Mouse (Mus musculus): ENCODE measurements around the gene Ffar2. TPM values are rescaled to one million over a fixed set of nuclear protein-coding genes. Genes with fewer than 3 reads are reported as not detected.

The Ffar2 gene
- polyA plus RNA-seq, 1 experiment from 2014 or later = 0.35 TPM

DNA sequence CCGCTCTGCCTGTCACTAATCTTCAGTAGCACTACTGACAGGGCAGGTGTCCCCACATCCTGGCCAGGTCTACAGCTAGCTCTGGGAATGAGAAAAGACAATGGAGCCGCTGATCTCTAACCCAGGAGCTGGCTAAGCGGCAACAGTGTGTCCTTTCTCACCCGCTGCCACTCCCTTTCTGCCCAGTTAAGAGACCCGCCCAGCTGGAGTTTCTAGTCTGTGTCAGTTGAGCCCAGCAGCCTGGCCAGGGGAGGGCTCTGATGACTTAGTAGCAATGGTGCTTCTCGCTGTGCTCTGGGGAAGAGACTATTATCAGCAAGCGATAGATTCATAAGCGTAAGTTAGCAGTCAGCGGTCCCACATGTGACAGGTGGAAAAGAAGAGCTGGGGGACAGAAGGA, 54.3 kb downstream of the Ffar2 start:
- DNase-seq (no peak), ATAC-seq (ENCODE audit: low read depth) (no peak)
- no peaks in the 10 kb centered on the region for H3K36me3 ChIP-seq
- peaks cover 20% of the 10 kb centered on the region for H3K27me3 ChIP-seq
- no peak overlapping the region for H3K4me2 ChIP-seq
- H3K4me1 ChIP-seq (replicated peaks) = no peaks in the 10 kb centered on the region
- H3K4me3 ChIP-seq (replicated peaks) = no peak overlapping the region
- H3K27ac ChIP-seq = no peak overlapping the region
- WGBS (ENCODE audit: insufficient replicate concordance) = 28% methylated on average over 9 of the region's 9 CpGs
- H3K9me3 ChIP-seq (replicated peaks) = no peaks in the 10 kb centered on the region
- no peak overlapping the region for H3K9ac ChIP-seq

Other genes starting within 250 kb of the Ffar2 start
- gene Kmt2b, start 235.0 kb downstream of the Ffar2 start, polyA plus RNA-seq (2015; fragmentation: Nextera tagmentation; extraction: Ambion mirVana) = 2.8 and 3.8 TPM in 2 replicates
- 0.09 and 0.20 TPM in 2 replicates for gene Zbtb32, start 224.9 kb downstream of the Ffar2 start, polyA plus RNA-seq (2015; fragmentation: Nextera tagmentation; extraction: Ambion mirVana)
- 0.09 and 0.50 TPM in 2 replicates for gene Upk1a, start 210.9 kb downstream of the Ffar2 start, polyA plus RNA-seq (2015; fragmentation: Nextera tagmentation; extraction: Ambion mirVana)
- gene Cox6b1, start 197.6 kb downstream of the Ffar2 start, polyA plus RNA-seq (2015; fragmentation: Nextera tagmentation; extraction: Ambion mirVana) = 690 and 705 TPM in 2 replicates
- gene Etv2, start 187.9 kb downstream of the Ffar2 start, polyA plus RNA-seq (2015; fragmentation: Nextera tagmentation; extraction: Ambion mirVana) = 0.09 TPM in 1 of 2 replicates, not detected in the other
- 58.0 and 59.4 TPM in 2 replicates for gene Rbm42, start 173.5 kb downstream of the Ffar2 start, polyA plus RNA-seq (2015; fragmentation: Nextera tagmentation; extraction: Ambion mirVana)
- gene Haus5, start 158.8 kb downstream of the Ffar2 start, polyA plus RNA-seq (2015; fragmentation: Nextera tagmentation; extraction: Ambion mirVana) = 38.2 and 38.7 TPM in 2 replicates
- gene Pmis2, start 152.2 kb downstream of the Ffar2 start, polyA plus RNA-seq (2015; fragmentation: Nextera tagmentation; extraction: Ambion mirVana) = not detected in 2 replicates
- 0.34 and 0.37 TPM in 2 replicates for gene 2200002J24Rik, start 124.8 kb downstream of the Ffar2 start, polyA plus RNA-seq (2015; fragmentation: Nextera tagmentation; extraction: Ambion mirVana)
- gene Atp4a, start 111.6 kb downstream of the Ffar2 start, polyA plus RNA-seq (2015; fragmentation: Nextera tagmentation; extraction: Ambion mirVana) = 1.1 and 1.7 TPM in 2 replicates
- 108 and 121 TPM in 2 replicates for gene Tmem147, start 94.2 kb downstream of the Ffar2 start, polyA plus RNA-seq (2015; fragmentation: Nextera tagmentation; extraction: Ambion mirVana)
- gene Gapdhs, start 80.1 kb downstream of the Ffar2 start, polyA plus RNA-seq (2015; fragmentation: Nextera tagmentation; extraction: Ambion mirVana) = not detected in 2 replicates
- gene Sbsn, start 72.3 kb downstream of the Ffar2 start, polyA plus RNA-seq (2015; fragmentation: Nextera tagmentation; extraction: Ambion mirVana) = 0.08 and 0.22 TPM in 2 replicates
- gene Dmkn, start 60.0 kb downstream of the Ffar2 start, polyA plus RNA-seq (2015; fragmentation: Nextera tagmentation; extraction: Ambion mirVana) = 0.17 TPM in 1 of 2 replicates, not detected in the other
- 0.27 TPM in 1 of 2 replicates, not detected in the other for gene Krtdap, start 35.9 kb downstream of the Ffar2 start, polyA plus RNA-seq (2015; fragmentation: Nextera tagmentation; extraction: Ambion mirVana)
- not detected in 2 replicates for gene Ffar3, start 32.4 kb upstream of the Ffar2 start, polyA plus RNA-seq (2015; fragmentation: Nextera tagmentation; extraction: Ambion mirVana)
- not detected in 2 replicates for gene Ffar1, start 37.8 kb upstream of the Ffar2 start, polyA plus RNA-seq (2015; fragmentation: Nextera tagmentation; extraction: Ambion mirVana)
- 0.07 and 0.16 TPM in 2 replicates for gene Cd22, start 56.6 kb upstream of the Ffar2 start, polyA plus RNA-seq (2015; fragmentation: Nextera tagmentation; extraction: Ambion mirVana)
- 0.16 and 0.20 TPM in 2 replicates for gene Mag, start 91.1 kb upstream of the Ffar2 start, polyA plus RNA-seq (2015; fragmentation: Nextera tagmentation; extraction: Ambion mirVana)
- not detected in 2 replicates for gene Hamp2, start 100.9 kb upstream of the Ffar2 start, polyA plus RNA-seq (2015; fragmentation: Nextera tagmentation; extraction: Ambion mirVana)
- gene Hamp, start 120.3 kb upstream of the Ffar2 start, polyA plus RNA-seq (2015; fragmentation: Nextera tagmentation; extraction: Ambion mirVana) = 2.0 and 3.7 TPM in 2 replicates
- 9.7 and 10.4 TPM in 2 replicates for gene Usf2, start 133.0 kb upstream of the Ffar2 start, polyA plus RNA-seq (2015; fragmentation: Nextera tagmentation; extraction: Ambion mirVana)
- gene Lsr, start 149.7 kb upstream of the Ffar2 start, polyA plus RNA-seq (2015; fragmentation: Nextera tagmentation; extraction: Ambion mirVana) = 20.9 and 22.3 TPM in 2 replicates
- gene Fam187b, start 150.0 kb upstream of the Ffar2 start, polyA plus RNA-seq (2015; fragmentation: Nextera tagmentation; extraction: Ambion mirVana) = 2.1 TPM in 2 replicates
- gene Fxyd5, start 218.7 kb upstream of the Ffar2 start, polyA plus RNA-seq (2015; fragmentation: Nextera tagmentation; extraction: Ambion mirVana) = 17.3 and 19.2 TPM in 2 replicates
- gene Fxyd7, start 227.7 kb upstream of the Ffar2 start, polyA plus RNA-seq (2015; fragmentation: Nextera tagmentation; extraction: Ambion mirVana) = 0.17 and 0.47 TPM in 2 replicates
- 41.1 and 44.2 TPM in 2 replicates for gene Fxyd1, start 233.4 kb upstream of the Ffar2 start, polyA plus RNA-seq (2015; fragmentation: Nextera tagmentation; extraction: Ambion mirVana)
- gene Lgi4, start 235.6 kb upstream of the Ffar2 start, polyA plus RNA-seq (2015; fragmentation: Nextera tagmentation; extraction: Ambion mirVana) = 0.07 and 0.13 TPM in 2 replicates